Mouse (Mus musculus) kidney, adult 9 months (tissue): Measurements from ENCODE around the gene Retreg1.

Source experiments
- DNase-seq: peaks from one replicate; pipeline ENCODE4 v3.0.0; 2022

The Retreg1 gene

GRCm38 (mm10) chr15:26021721-26022120 is 178.7 kb downstream of the Retreg1 start:
- no peak for DNase-seq

DNA sequence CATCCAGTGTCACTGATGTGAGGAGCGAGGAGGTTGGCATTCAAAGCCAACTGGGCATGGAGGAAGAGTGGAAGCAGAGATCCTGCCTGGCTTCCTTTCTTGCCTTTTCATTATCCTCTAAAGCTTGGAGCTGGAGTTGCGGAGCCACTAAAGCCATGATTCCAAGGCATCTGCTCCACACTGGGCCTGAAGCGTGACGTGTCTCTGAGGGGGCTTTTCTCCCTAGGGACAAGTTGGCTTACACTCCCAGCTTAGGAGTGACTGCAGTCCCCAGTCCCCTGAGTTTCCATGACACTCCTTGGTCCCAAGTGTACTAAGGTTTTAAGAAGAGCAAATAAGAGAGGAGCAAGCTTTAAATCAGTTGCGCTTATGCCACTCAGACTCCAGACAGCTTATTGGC is 179.7 kb downstream of the Retreg1 start:
- no peak for DNase-seq
